Mouse (Mus musculus): ENCODE data around the gene Gm3411.
A peak's percentile ranks its signal among the peaks of the same experiment; 100 is the strongest.
"Not testable (repeated sequence)": the region's sequence is repeated elsewhere in the genome, so short reads cannot be mapped to it uniquely, and the experiment has no call there.

Gene Gm3411

GRCm38 (mm10) chr14:6286931-6287715 lies at the start of gene Gm3411:
Gene Gm3411, minus strand, starts transcription at chr14:6287250.
- peak; percentile 18 for DNase-seq (ENCODE audit: low spot score)

GRCm38 (mm10) chr14:6304743-6305142 lies 17.7 kb upstream of the Gm3411 start, which contains the start of gene Gm21103:
Gene Gm21103, minus strand, starts transcription at chr14:6304843.
- not testable (repeated sequence) for DNase-seq (ENCODE audit: low spot score)

GRCm38 (mm10) chr14:6219192-6219591 lies 67.9 kb downstream of the Gm3411 start, which contains the start of gene Gm21560:
Gene Gm21560, minus strand, starts transcription at chr14:6219292.
- DNase-seq (ENCODE audit: low spot score) = not testable (repeated sequence)
